Mouse (Mus musculus) lung, adult 2 months (tissue): ENCODE data around the gene Phgdh.

Experiments used
- CTCF ChIP-seq: fragments of 200-500 bp; IDR thresholded peaks from 2 replicates; pipeline ENCODE4 v1.5.1; 2011; ENCODE audit warnings: mild to moderate bottlenecking, low read length, control low read depth; ENCODE audit not compliant: insufficient read depth
- POLR2A ChIP-seq: fragments of 200-500 bp; IDR thresholded peaks from 2 replicates; pipeline ENCODE4 v1.6.1; 2011; ENCODE audit warnings: low read depth, mild to moderate bottlenecking, control low read depth, low read length, borderline replicate concordance; ENCODE audit errors: extremely low read depth

GRCm38 (mm10) chr3:98387086-98387485, 47.3 kb upstream of the Phgdh start:
- no peak for TF ChIP-seq POLR2A
- no peak for TF ChIP-seq CTCF
